Mouse (Mus musculus): ENCODE data around the gene Surf1.

The Surf1 gene

DNA sequence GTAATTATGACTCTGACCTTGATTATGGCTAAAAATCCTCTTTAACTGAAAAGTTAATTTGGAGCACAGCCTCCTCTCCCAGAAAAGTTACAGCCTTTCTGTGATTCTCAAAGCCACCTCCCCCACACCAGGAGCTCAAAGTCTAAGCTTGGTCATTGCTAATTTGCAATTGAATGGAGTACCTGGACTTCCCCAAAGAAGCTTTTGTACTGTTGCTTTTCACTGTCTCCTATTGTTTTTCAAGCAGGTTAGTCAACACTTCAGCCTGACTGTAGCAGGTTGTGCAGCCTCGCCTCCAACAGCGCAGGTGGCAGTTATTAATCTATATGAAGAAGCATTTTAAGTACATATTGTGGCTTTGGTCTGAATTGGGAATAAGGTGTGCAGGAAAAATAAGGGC, 30.8 kb downstream of the Surf1 start:
- DNase-seq, result peak; percentile 21

DNA sequence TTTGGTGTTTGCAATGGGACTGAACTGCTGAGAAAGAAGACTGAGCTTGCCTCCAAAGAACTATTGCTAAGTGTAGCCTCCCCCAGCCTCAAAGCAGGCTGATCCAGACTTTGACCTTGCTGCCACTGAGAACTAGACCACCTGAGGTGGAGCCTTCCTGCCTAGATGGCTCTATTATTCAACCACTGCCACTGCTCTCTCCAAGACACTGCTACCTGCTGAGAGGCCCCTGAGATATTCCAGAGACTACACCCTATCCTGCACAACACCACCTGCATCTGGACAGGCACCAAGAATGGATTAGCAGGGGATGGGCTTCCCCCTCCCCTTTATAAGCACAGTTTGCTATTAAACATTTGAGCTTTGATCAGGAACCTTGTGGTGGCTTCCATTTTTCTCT, 37.8 kb downstream of the Surf1 start:
- no peak for DNase-seq

DNA sequence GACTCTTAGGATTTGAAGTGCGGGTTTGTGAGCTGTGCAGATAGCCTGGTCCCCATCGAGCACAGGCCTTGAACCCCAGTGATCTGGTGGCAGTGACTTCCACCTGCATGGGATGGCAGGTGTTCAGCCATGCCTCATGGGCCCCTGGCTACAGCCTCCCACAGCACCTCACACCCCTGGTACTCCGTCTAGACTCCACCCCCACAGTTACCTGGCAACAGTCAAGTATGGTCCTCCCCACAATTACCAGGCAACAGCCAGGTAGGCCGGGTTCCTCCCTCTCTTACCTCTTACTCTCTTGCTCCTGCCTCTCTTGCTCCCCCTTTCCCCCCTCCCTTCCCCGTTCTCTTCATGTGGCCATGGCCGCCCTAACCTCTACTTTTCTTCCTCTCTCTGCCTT, 45.7 kb downstream of the Surf1 start:
- DNase-seq, result no peak

DNA sequence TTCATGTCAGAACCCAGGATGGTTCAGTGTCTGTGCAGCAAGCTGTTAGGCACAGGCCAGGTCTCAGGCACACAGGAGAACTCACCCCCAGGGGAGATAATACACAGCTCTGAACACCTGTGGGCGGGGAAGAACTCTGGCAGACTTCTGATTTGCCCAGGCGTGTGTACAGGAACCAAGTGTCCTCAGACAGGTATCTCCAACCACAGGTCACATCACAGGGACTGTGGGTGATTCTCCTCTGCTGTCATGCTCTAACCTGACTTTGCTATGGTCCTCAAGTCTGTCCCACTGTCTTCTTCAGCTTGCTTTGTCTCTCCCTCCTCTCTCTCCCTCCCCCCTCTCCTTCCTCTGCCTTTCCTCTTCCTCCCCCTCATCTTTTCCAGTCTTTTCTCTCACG, 51.5 kb downstream of the Surf1 start, which contains the start of gene Abo:
Abo (minus strand) TSS at position 101 of the 400 bp plus-strand sequence.
- no peak for DNase-seq

Measured in kidney, adult 9 months (tissue).